Mouse (Mus musculus): Measurements from ENCODE around the gene Msmo1. TPM values are rescaled to one million over a fixed set of nuclear protein-coding genes. Genes with fewer than 3 reads are reported as not detected.

The Msmo1 gene
- total and polyA plus RNA-seq, 3 experiments = 50.6 to 359 (median 107) TPM

DNA sequence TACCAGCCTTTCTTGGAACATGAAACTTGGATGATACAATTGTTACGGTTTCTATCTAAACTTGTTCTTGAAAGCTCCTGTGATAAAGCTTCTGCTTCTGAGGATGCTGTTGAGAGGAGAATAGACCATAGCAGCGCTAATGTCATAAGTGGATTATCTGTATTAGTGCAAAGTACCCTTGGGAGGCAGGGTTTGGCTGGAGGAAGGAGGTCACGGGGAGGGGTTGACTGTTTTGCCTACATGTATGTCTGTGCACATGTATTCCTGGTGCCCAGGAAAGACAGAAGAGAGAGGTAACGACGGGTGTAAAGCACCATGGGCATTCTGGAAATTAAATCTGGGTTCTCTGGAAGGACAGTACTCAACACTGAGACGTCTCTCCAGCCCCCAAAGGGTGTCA is 40.5 kb upstream of the Msmo1 start:
- dilution Hi-C loops (cut with MboI; ENCODE audit: extremely low pct_ligation_motif_present, extremely low pct_unique_long_range_greater_than_20kb, low sequenced_read_pairs) (no loop called here), in situ Hi-C loops (cut with MboI; ENCODE audit: low pct_ligation_motif_present, low pct_unique_long_range_greater_than_20kb, low sequenced_read_pairs) (no loop called here)
- DNase-seq (ENCODE audit: extremely low read depth) = no peak
- H3K4me1 ChIP-seq (ENCODE audit: control insufficient read depth in 1 of 2, insufficient read depth in 2 of 2) = no peaks in the 10 kb centered on the region
- no peak overlapping the region for H3K9ac ChIP-seq (ENCODE audit: insufficient read depth, low read depth)
- peaks cover 11 to 58% of the 10 kb centered on the region in 2 experiments for H3K36me3 ChIP-seq (replicated peaks in 1 of 2; ENCODE audit: control insufficient read depth in 1 of 2, insufficient read depth in 1 of 2, low read length in 1 of 2)
- no peaks in the 10 kb centered on the region for H3K27me3 ChIP-seq (replicated peaks)
- H3K27ac ChIP-seq (ENCODE audit: insufficient read depth, low read depth) = no peak overlapping the region
- no peak overlapping the region for H3K4me2 ChIP-seq (ENCODE audit: insufficient read depth, low read depth, poor library complexity, severe bottlenecking)
- H3K4me3 ChIP-seq (replicated peaks in 1 of 3; ENCODE audit: low read depth in 2 of 3, low read length in 2 of 3, poor library complexity in 1 of 3) = no peak overlapping the region
- no peaks in the 10 kb centered on the region for H3K9me3 ChIP-seq (replicated peaks; ENCODE audit: low read length)
- TF ChIP-seq CTCF (conservative IDR thresholded peaks at IDR 0.05 in 1 of 2, IDR thresholded peaks at IDR 0.05 in 1 of 2; ENCODE audit: low read depth in 2 of 2, low read length in 2 of 2) = no peak
- no peak for TF ChIP-seq ZC3H11A (IDR thresholded peaks at IDR 0.05; ENCODE audit: low read depth, low read length)
- TF ChIP-seq MXI1 (IDR thresholded peaks at IDR 0.05; ENCODE audit: low read depth, low read length) = no peak
- no peak for TF ChIP-seq UBTF (IDR thresholded peaks at IDR 0.05; ENCODE audit: low read depth, low read length)
- no peak for TF ChIP-seq RCOR1 (conservative IDR thresholded peaks at IDR 0.05; ENCODE audit: low read depth, low read length)
- TF ChIP-seq GABPA (IDR thresholded peaks at IDR 0.05; ENCODE audit: insufficient replicate concordance, low read depth, low read length) = no peak
- no peak for TF ChIP-seq ZNF384 (IDR thresholded peaks at IDR 0.05; ENCODE audit: low read depth, low read length)
- TF ChIP-seq CHD2 (IDR thresholded peaks at IDR 0.05; ENCODE audit: low read length) = no peak
- no peaks in the 10 kb centered on the region for H3K79me2 ChIP-seq (replicated peaks; ENCODE audit: control insufficient read depth, extremely low read depth, insufficient read depth, poor library complexity, severe bottlenecking)

DNA sequence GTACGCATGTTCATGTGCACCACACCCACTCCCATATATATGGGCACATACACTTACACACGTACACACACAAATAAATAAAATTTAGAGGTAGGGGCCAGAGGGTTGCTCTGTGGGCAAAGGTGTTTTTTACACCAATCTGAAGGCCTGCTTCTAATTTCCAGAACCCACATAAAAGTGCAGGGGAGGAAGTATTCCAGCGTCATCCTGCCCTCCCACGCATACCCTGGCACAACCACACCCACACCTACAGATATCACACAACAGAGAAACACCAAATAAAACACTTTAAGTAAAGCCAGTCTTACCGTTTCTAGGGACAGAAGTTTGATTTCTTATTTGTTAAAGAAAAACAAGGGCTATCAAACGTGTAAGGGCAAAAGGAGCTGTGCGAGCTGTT is 37.2 kb upstream of the Msmo1 start:
- no peak for TF ChIP-seq MAZ (IDR thresholded peaks at IDR 0.05; ENCODE audit: low read depth, low read length)
- no peak for TF ChIP-seq USF2 (conservative IDR thresholded peaks at IDR 0.05; ENCODE audit: low read depth, low read length)
- TF ChIP-seq JUND (conservative IDR thresholded peaks at IDR 0.05; ENCODE audit: low read depth, low read length) = no peak
- TF ChIP-seq TBP (conservative IDR thresholded peaks at IDR 0.05; ENCODE audit: low read depth, low read length) = no peak
- TF ChIP-seq IRF4 (IDR thresholded peaks at IDR 0.05; ENCODE audit: low read depth, low read length) = no peak
- no peak for TF ChIP-seq UBTF (IDR thresholded peaks at IDR 0.05; ENCODE audit: low read depth, low read length)
- no peak for TF ChIP-seq ZKSCAN1 (IDR thresholded peaks at IDR 0.05; ENCODE audit: borderline replicate concordance, low read depth, low read length)
- TF ChIP-seq CHD2 (IDR thresholded peaks at IDR 0.05; ENCODE audit: low read length) = no peak
- TF ChIP-seq KAT2A (IDR thresholded peaks at IDR 0.05; ENCODE audit: insufficient replicate concordance, low read length) = no peak
- no peak for TF ChIP-seq MXI1 (IDR thresholded peaks at IDR 0.05; ENCODE audit: low read depth, low read length)
- no peak for TF ChIP-seq MAX (IDR thresholded peaks at IDR 0.05; ENCODE audit: low read length)
- no peak for TF ChIP-seq ETS1 (conservative IDR thresholded peaks at IDR 0.05; ENCODE audit: low read depth, low read length)
- TF ChIP-seq SIN3A (IDR thresholded peaks at IDR 0.05; ENCODE audit: low read length) = no peak
- no peak for TF ChIP-seq PAX5 (IDR thresholded peaks at IDR 0.05; ENCODE audit: low read length)
- TF ChIP-seq GABPA (IDR thresholded peaks at IDR 0.05; ENCODE audit: insufficient replicate concordance, low read depth, low read length) = no peak
- TF ChIP-seq TCF12 (IDR thresholded peaks at IDR 0.05; ENCODE audit: low read depth, low read length) = no peak
- no peak for TF ChIP-seq BHLHE40 (IDR thresholded peaks at IDR 0.05; ENCODE audit: low read depth, low read length)
- TF ChIP-seq JUN (IDR thresholded peaks at IDR 0.05; ENCODE audit: insufficient read depth, low read depth, low read length) = no peak
- TF ChIP-seq POLR2A (IDR thresholded peaks at IDR 0.05; ENCODE audit: low read depth, low read length) = no peak
- H3K4me3 ChIP-seq (replicated peaks in 1 of 3; ENCODE audit: low read depth in 2 of 3, low read length in 2 of 3, poor library complexity in 1 of 3) = no peak overlapping the region
- no peaks in the 10 kb centered on the region for H3K27me3 ChIP-seq (replicated peaks)
- peaks cover 8 to 60% of the 10 kb centered on the region in 2 experiments for H3K36me3 ChIP-seq (replicated peaks in 1 of 2; ENCODE audit: control insufficient read depth in 1 of 2, insufficient read depth in 1 of 2, low read length in 1 of 2)
- H3K27ac ChIP-seq (ENCODE audit: insufficient read depth, low read depth) = no peak overlapping the region
- dilution Hi-C loops (cut with MboI; ENCODE audit: extremely low pct_ligation_motif_present, extremely low pct_unique_long_range_greater_than_20kb, low sequenced_read_pairs) (no loop called here), in situ Hi-C loops (cut with MboI; ENCODE audit: low pct_ligation_motif_present, low pct_unique_long_range_greater_than_20kb, low sequenced_read_pairs) (no loop called here)
- no peak overlapping the region for H3K4me2 ChIP-seq (ENCODE audit: insufficient read depth, low read depth, poor library complexity, severe bottlenecking)
- H3K9me3 ChIP-seq (replicated peaks; ENCODE audit: low read length) = no peaks in the 10 kb centered on the region
- no peaks in the 10 kb centered on the region for H3K79me2 ChIP-seq (replicated peaks; ENCODE audit: control insufficient read depth, extremely low read depth, insufficient read depth, poor library complexity, severe bottlenecking)
- no peak overlapping the region for H3K9ac ChIP-seq (ENCODE audit: insufficient read depth, low read depth)
- H3K4me1 ChIP-seq (ENCODE audit: control insufficient read depth in 1 of 2, insufficient read depth in 2 of 2) = no peaks in the 10 kb centered on the region
- DNase-seq (ENCODE audit: extremely low read depth) = no peak

Data from CH12.LX (cell line).